Mouse (Mus musculus): ENCODE data around the gene Olfr196.
"Not testable (repeated sequence)": the region's sequence is repeated elsewhere in the genome, so short reads cannot be mapped to it uniquely, and the experiment has no call there.

- not testable (repeated sequence) for TF ChIP-seq CTCF, EP300 (IDR thresholded peaks at IDR 0.05; ENCODE audit: low read depth)
These were observed 33.2 kb upstream of the Olfr196 start, which contains the start of gene Olfr198 for GRCm38 (mm10) chr16:59203433-59203832.
